Mouse (Mus musculus): ENCODE measurements around the gene Jag2.

DNA sequence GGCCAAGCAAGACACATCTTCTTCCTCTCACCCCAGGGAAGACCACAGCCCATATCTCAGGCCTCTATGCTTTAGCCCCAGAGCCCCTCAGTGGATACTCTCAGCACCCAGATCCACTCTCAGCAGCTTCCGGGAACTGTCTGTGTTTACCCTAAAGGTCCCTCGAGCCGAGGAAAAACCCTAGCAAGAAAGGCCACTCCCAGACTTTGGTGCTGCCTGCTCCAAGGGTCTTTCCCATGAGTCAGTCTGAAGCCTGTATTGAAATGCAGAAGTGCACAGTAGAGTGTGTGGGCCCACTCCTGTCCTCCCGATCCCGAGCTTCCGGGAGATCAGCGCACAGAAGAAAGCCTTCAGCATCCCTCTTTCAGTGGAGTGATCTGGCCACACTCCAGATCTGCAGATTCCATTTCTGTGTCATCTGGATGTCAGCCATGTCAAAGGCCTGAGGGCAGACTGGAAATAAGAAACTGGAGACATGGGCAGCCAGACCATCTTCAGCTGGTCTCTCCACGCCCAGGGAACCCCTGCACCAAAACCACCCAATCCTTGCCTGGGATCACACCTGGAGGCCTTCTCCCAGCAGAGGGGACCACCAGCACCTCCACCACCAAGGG, 63.0 kb downstream of the Jag2 start:
- TF ChIP-seq CTCF (IDR thresholded peaks at IDR 0.05) = no peak
- TF ChIP-seq POLR2A (IDR thresholded peaks at IDR 0.05; ENCODE audit: insufficient read depth, low read depth, low read length) = no peak

Data from heart, adult 2 months (tissue).